Mouse (Mus musculus) embryonic fibroblast, embryonic 13.5 days (primary cell): ENCODE data around the gene Gm12216.

Source experiments
- CTCF ChIP-seq: IDR thresholded peaks from 2 replicates; pipeline ENCODE4 v1.5.1; 2011; ENCODE audit warnings: mild to moderate bottlenecking, control low read depth, low read length, moderate library complexity, borderline replicate concordance; ENCODE audit not compliant: insufficient read depth
- POLR2A ChIP-seq: IDR thresholded peaks from 2 replicates; pipeline ENCODE4 v1.6.1; 2011; ENCODE audit warnings: low read depth, mild to moderate bottlenecking, control low read depth, low read length, moderate library complexity

DNA sequence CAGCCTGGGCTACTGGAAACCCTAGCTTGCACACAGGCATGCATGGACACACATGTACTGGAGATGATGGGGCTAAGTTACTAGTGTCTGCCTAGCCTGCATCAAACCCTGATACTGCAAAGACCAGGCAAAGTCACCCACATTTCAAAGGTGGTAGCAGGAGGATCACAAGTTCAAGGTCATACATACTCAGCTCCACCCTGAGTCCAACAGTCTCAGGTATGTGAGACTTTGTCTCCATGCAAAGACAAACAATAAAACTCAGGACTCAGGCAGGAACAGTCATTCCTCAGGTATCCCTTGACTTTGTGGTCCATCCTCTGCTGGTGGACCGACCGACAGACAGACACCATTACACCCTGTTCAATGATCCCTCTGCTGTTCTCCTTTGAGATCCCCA, 96.6 kb downstream of the Gm12216 start:
- no peak for TF ChIP-seq POLR2A
- TF ChIP-seq CTCF = no peak
